Mouse (Mus musculus) v-Abl transformed pro-B cells (cell line): ENCODE measurements around the gene Rph3al.

Experiments used
- in situ Hi-C, 2 experiments: fragments of 400-800 bp; cut with MboI; formaldehyde crosslinking; loops; one replicate each; pipeline ENCODE4 v1.15.1; 2025; ENCODE audit not compliant: unreplicated experiment in 2 of 2

The Rph3al gene

DNA sequence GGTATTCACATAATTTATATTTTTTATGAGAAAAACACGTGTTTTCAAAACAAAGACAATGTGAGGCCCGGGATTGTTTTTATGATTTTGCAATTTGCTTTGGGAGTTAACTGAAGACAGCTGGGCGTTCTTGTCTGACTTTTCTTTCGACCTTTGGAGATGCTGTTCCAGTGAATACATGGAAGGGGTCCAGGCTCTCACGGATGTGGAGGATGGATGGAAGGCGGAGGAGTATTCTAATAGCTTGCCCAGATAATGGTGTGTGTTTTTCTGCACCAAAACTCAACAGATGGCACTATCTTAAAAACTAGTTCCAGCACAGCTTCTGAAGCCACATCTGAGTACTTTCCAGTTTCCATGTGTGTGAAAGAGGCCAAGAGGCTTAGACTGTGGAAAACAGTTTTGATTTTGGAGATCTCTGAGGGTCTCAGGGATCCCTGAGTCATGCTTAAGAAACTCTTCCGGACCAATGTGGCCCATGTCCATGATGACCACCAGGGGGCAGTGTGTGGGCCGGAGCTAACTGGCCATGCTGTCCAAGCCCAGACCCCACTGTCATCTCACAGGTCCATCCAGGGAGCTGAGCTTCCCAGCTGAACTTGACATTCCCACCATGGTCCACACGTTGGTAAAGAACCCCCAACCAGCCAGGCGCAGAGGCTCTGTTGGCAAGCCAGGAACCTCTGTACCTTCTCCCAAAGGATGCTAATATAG lies 25.1 kb downstream of the Rph3al start:
- in situ Hi-C loops: loop anchor here (5.0 to 25.0 kb wide), 6 partner anchors 54 to 502 kb away; partner anchors contain the start of genes Rilp (in 1 of the 2), Scarf1 (in 1 of the 2) and Timm22 (in 1 of the 2)

DNA sequence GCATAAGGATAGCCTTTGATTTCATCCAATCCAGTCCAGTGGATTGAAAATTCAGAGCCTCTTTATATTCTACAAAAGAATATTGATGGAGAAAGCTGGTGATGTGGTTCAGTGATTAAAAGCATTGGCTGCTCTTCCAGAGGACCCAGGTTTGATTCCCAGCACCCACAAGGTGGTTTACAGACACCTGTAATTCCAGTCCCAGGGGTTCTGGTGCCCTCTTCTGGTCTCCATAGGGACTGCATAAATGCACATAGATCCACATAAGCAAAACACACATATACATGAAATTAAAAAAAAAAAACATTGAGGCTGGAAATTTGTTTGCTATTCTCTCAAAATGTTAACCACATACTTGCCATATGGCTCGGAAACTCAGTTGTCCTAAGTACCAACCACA lies 26.3 kb downstream of the Rph3al start:
- in situ Hi-C loops: loop anchor here (5.0 to 25.0 kb wide), 6 partner anchors 55 to 503 kb away; partner anchors contain the start of genes Rilp (in 1 of the 2), Scarf1 (in 1 of the 2) and Timm22 (in 1 of the 2)

DNA sequence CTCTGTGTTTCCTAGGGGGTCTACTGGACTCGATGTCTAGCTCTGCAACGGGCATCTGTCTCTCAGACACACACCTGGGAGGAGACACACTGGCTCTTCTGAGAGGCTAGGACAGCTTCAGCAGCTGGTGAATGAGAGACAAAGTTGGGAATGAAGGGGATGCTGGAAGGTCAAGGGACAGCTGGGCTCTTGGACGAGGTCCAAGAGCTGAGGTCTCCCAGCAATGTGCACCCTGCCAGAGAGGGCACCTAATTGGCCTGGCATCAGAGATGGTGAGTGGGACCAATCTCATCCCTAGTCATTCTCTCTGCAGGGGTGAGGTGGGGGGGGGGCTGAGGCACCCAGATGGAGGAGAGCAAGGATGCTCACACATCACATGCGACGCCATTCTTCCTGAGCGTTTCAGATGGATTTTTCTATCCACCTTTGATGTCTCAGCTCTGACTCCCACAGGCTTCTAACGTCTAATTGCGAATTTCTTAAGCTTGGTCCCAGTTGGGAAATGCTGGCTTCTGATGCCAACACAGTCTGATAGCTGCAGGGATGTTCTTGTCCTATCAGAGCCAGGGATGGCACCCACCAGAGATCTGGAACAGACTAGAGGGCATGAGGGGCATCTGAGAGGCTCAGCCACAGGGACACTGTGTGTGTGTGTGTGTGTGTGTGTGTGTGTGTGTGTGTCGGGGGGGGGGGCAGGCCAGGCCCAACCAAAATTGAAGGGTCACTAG lies 28.4 kb downstream of the Rph3al start:
- in situ Hi-C loops: loop anchor here (5.0 to 25.0 kb wide), 8 partner anchors 57 to 505 kb away; partner anchors contain the start of genes Rilp (in 1 of the 2), Scarf1 (in 1 of the 2) and Timm22 (in 1 of the 2)

DNA sequence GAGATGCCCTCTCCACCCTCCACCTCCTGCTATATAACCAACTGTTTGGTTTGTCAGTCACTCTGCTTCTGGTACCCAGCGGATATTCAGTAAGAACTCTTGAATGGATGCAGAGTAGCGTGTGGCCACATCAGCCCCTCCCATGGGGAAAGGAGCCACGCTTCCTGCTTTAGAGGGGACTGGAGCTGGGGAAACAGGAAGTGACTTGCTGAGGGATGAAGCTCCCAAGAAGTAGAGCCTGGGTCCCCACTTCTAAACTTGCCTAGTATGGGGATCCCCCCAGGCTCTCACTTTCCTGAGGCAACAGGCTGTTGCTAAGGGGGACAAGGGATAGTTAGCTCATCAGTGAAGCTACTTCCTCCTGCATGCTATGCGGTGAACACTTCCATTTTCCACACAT lies 30.8 kb downstream of the Rph3al start:
- in situ Hi-C loops: loop anchor here (5.0 to 25.0 kb wide), 3 partner anchors 125 to 395 kb away; partner anchors contain the start of genes Rilp (in 1 of the 2) and Scarf1 (in 1 of the 2)

DNA sequence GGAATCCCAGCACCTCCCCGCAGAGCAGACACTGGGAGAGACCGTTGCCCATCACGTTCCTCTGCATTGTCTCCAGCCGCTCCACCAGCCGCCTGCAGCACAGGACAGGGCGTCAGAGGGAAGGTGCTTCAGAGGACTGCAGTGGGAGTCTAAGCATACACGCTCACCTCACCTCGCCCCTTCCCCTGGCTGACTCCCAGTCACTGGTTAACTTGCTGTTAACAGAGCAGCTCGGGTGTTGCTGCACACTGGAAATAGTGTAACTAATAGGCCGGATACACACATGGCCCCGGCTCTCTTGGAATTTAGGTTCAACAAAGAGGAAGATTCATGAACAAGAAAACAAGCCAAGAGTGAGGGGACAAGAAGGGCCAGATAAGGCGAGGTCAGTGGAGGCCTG lies 31.7 kb downstream of the Rph3al start:
- in situ Hi-C loops: loop anchor here (5.0 to 25.0 kb wide), 3 partner anchors 124 to 394 kb away; partner anchors contain the start of genes Rilp (in 1 of the 2) and Scarf1 (in 1 of the 2)

DNA sequence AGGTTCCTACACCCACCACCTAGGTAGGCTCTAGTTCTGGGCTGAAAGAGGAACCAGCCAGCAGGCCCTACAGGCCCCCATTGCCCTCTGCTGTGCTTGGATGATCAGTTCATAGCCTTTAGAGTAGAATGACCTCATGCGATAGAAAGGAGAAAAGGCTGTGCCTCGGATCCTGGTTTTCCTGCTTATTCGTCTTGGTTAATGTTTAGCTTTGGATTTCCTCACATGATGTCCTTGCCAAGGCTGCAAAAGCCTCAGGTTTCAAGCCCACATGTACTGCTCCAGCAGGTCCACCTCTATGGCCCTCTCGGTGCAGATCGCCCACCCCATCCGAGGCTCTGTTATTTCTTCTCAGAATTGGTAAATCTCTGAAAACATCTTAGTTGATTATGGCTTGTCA lies 33.2 kb downstream of the Rph3al start:
- in situ Hi-C loops: loop anchor here (5.0 to 25.0 kb wide), 4 partner anchors 123 to 393 kb away; partner anchors contain the start of genes Rilp (in 1 of the 2) and Scarf1 (in 1 of the 2)

DNA sequence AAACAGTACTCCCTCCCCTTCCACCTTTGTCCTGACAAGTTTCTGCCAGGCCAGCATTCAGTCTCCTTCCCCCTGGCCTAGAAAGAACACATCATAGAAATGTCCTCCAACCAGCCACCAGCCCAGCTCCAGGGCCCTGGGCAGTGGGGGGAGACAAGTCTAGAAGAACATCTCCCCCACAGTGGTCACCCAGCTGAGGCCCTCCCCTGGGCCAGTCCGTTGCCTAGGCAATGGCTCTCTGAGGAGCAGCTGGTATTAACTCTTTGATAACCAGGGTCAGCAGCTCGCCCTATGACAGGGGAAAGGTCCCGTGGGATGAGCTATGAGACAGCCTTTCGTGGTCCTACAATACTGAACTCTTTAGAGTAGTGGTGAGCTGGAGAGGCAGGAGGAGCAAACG lies 33.7 kb downstream of the Rph3al start:
- in situ Hi-C loops: loop anchor here (5.0 to 25.0 kb wide), 3 partner anchors 127 to 392 kb away; partner anchors contain the start of genes Rilp (in 1 of the 2) and Scarf1 (in 1 of the 2)

DNA sequence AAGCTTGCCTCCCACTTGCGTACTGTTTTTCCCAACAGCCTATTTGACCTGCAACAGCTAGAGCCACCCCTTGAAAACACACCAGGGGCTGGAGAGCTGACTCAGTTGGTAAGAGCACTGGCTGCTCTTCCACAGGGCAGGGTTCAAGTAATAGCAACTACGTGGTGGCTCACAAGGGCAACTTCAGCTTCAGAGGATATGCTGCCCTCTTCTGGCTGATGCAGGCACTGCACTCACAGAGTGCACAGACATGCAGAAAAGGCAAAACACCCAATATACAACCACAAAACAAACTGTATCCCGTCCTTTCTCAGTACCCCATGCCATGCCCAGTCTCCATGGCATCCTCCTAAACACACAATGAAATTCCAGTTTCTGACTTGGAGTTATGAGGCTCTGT lies 34.7 kb downstream of the Rph3al start:
- in situ Hi-C loops: loop anchor here (5.0 to 25.0 kb wide), 3 partner anchors 126 to 391 kb away; partner anchors contain the start of genes Rilp (in 1 of the 2) and Scarf1 (in 1 of the 2)

DNA sequence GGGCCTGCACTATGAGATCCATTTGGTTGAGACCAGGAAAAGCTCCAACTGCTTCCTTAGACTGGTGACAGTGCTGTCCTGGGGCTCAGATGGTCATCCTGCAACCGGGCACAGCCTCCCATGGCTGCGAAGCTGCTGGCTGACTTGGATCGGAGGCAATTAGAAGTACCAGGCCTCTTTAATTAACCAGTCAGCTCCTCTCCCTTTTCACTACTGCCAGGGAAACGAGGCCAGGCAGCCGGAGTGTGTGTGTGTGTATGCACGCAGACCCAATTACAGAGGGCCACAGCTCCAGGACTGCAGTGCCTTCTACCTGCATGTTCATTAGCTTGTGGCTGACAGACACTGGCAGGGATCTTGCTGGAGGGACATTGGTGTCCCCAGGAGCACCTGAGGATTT lies 36.9 kb downstream of the Rph3al start:
- in situ Hi-C loops: loop anchor here (5.0 to 25.0 kb wide), 3 partner anchors 124 to 389 kb away; partner anchors contain the start of genes Rilp (in 1 of the 2) and Scarf1 (in 1 of the 2)

DNA sequence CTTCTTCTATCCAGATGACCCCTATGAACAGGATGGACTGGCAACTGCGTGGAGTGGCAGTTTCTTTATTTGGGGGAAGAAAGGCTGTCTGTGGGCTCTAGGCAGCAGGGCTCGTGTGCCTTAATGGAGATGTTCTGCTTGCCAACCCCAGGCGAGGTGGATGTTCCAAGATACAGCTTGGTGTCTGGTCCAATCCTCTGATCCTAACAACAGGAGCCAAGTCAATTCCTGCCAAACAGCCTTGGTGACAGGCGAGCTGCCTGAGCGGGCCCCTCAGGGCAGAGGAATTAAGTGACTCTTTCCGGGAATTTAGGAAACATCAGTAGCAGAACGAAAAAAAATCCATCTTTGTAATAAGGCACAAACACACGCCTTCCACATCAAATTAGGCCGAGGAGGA lies 38.6 kb downstream of the Rph3al start:
- in situ Hi-C loops: loop anchor here (5.0 to 25.0 kb wide), 3 partner anchors 122 to 387 kb away; partner anchors contain the start of genes Rilp (in 1 of the 2) and Scarf1 (in 1 of the 2)

DNA sequence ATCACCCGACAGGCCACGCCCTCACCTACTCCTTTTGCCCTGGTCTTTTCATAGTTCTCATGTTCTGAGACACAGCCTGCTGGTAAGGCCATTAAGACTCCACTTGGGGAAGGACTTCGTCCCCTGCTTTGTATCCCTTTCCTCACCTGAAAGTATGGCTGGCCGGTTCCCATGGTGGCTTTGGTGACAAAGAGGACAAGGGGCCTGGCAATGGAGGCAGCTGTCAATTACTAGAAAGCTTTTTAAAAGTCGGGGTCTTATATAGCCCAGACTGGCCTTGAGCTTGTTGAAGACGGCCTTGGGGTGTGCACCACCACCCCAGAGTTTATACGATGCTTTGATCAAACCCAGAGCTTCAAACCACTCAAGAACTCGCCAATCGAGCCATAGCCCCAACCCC lies 39.7 kb downstream of the Rph3al start:
- in situ Hi-C loops: no loop called here

DNA sequence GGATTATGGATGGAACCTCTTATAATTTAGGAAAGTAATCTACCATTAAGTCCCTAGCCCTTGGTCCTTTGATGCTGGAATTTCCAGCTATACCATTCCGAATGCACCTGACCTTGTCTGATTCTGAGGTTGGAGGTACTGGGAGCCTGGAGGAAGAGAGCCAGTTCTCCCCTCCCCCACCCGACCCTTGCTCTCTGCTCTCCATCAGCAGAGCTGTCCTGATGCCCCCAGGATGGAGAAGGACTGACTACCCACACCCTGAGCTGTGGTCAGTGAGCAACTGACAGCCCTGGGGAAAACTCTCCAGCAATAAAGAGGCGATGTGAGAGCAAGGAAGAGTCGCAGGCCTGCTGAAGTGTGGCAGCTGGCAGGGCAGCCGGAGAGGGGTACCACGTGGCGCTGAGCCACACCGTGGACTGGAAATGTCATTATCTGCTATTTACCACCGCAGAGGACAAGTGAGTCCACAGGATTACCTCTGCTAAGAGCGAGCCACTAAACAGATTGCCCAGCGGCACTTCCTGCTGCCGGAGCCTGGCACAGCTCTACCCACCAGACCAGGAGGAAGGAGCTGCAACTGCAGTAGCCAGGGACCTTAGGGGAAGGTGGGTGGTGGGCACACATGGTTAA lies 43.3 kb downstream of the Rph3al start:
- in situ Hi-C loops: no loop called here

DNA sequence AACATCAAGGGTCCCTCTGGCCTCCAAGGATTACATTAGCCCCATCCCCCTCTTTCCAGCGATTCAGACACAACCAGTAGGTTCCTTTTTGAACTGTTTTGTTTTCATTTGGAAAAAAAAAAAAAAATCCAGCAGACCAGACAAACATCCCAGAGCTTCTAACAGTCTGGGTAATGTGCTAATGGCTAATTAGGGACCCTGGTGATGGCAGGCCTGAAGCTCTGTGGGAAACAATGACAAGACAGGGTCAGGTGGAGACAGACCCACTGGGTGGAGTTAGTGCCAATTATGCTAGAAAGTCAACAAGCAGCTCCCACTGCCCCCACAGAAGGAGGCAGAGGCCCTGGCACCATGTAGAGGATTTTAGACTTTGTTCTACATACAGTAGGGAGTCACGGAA lies 44.3 kb downstream of the Rph3al start:
- in situ Hi-C loops: no loop called here

DNA sequence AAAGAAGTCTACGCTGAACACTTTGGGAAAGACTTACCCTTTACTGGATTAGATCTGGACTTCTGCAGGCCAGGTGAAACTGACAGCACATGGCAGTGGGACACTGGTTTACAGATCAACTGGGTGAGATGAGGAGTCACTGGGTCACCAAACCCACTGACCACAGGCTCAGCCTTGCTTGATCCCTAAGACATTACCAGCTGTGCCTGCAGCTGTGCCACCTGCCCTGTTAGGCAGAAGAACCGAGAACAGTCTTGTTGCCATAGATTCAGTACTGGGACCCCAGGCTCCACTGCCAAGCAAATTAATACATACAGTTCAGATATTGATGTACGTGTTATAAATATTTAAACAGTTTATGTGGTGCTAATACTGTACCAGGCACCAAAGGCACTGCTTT lies 50.9 kb downstream of the Rph3al start:
- in situ Hi-C loops: no loop called here

DNA sequence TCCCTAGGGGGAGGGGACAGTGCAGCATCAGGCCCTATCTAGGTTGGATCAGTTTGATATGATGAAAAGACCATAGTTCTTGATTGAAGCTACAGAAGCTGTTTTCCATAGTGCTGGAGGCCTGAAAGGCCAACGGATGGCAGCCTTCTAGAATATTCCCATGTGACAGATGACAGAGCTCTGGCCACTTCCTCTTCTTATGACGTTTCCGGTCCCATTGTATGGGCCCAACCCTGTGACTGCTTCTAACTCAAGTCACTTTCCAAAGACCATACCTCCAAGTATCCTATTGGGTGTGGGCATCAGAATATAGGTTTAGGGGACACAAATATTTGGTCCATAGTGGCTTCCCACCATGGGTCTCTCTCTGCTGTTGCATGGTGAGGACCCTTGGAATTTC lies 57.0 kb downstream of the Rph3al start:
- in situ Hi-C loops: no loop called here

DNA sequence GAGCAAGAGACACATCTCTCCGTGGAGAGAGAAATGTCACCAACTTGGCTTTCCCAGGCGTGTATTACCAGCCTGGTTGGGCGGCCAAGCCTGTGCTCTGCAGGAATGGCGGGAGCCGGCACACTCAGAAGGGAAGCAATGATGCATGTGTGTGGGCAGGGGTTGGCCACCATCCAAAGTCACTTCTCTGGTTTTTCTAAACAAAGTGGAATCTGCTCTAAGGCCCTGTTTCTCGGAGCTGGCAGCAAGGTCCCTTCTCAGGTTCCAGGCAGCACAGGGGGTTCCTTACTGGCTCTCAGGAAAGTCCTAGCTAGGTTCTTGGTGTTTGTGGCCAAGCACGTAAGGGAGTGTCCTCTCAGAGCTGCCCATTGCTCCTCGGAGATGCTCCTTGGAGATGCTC lies 58.2 kb downstream of the Rph3al start:
- in situ Hi-C loops: no loop called here

DNA sequence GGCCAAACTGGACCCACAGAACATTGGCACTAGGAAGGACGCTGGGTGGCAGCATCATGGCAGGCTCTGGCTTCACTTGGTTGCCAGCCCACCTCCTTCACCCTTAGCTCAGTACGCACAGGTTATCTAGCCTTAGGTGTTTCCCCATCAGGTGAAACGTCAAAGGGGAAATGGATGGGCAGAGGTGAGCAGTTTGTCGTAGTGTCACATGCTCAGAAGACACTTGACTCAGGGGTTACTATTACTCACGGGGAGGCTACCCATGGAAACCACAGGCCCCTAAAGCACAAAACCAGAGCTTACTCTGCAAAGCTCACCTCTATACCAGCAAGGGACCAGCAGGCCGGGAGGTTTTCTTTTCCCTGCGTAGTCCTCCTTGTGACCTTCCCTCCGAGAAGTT lies 59.8 kb downstream of the Rph3al start:
- in situ Hi-C loops: no loop called here

DNA sequence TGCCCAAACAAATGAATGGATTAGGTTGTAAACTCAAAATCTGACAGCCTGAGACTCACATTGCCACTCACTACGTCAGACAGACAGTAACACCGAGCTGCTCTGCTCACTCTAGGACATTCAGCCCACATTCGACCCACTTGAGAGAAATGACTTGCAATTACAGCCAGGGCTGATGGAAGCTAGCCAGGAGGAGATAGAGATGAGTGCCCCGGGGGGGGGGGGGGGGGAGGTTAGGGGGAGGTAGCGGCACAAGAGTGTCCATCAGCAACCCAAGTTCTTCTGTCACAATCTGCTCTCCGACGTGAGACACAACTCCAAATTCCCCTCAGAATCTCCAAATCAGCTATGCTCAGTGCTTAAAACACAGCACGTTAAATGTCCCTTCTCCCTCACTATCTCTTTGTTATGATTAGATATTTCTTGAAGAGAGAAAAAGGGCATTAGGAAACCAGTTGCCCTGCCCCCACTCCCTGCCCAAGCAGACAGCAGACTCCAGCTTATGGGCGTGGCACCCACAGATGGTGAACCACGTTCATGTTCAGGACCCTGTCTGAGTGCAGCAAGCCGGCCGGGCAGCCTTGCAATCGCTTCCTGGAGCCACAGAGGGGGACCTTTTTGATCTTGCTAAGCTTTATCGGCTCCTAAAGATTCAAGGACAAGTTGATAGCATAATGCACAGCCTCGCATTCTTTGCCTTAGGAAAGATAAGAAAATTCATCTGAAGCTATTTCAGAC lies 62.0 kb downstream of the Rph3al start:
- in situ Hi-C loops: no loop called here

DNA sequence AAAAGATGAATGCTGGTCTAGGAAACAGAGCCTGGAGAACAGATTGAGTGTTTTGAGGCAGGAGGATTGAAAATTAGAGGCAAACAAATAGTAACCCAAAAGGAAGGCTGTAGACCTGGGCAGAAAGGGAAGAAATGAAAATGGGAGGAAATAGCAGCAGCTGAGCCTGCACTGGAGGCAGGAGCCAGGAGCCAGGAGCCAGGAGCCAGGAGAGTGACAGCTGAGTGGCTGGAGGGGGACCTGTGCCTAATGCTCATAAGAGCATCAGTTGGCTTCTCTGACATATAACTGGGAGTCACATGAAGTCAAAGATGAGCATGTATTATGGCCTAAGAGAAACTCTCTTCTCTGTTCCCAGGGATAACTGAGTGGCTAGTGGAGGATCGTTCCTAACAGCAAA lies 66.5 kb downstream of the Rph3al start:
- in situ Hi-C loops: no loop called here

DNA sequence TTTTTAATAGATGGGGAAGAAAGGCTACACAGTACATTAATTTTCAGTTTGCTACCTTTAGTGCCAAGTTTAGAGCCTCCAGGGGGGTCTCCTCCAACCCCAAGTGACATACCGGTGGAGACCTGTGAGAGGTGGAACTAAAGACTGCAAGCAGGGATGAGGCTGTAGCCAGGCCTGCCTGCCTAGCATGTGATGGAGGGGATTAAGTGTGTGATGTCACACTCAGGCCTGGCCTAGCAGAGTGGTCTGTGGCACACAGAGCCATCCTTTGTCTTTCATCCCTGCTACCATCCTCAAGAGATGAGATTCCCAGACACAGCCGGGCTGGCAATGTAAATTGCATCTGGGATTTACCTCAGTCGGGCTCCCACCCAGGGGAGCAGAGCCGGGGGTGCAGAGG lies 67.3 kb downstream of the Rph3al start:
- in situ Hi-C loops: no loop called here
